Mouse (Mus musculus) lung, postnatal 0 days (tissue): ENCODE measurements around the gene Fabp6. TPM values are rescaled to one million over a fixed set of nuclear protein-coding genes. Genes with fewer than 3 reads are reported as not detected.

Source experiments
- ATAC-seq: fragments of 200-750 bp; cut with Nextera tagmentation; 2 replicates; pipeline ENCODE4 v1.8.0; 2017; ENCODE audit warnings: moderate library complexity
- DNase-seq: peaks from one replicate; pipeline ENCODE4 v3.0.0-alpha.2; 2016; ENCODE audit warnings: low spot score
- H3K27ac ChIP-seq: fragments of 300-500 bp; sonication (generic); 2 replicates; pipeline ENCODE4 v1.5.1; 2014; ENCODE audit warnings: antibody characterized with exemption, mild to moderate bottlenecking, low read length, mixed read lengths
- H3K27me3 ChIP-seq: fragments of 300-500 bp; sonication (generic); replicated peaks from 2 replicates; pipeline ENCODE4 v1.6.1; 2014; ENCODE audit warnings: low read length, mixed read lengths; ENCODE audit not compliant: insufficient read depth
- H3K36me3 ChIP-seq: fragments of 300-500 bp; sonication (generic); 2 replicates; pipeline ENCODE4 v1.6.1; 2014; ENCODE audit warnings: low read length, mixed read lengths; ENCODE audit not compliant: insufficient read depth
- H3K4me1 ChIP-seq: fragments of 300-500 bp; sonication (generic); 2 replicates; pipeline ENCODE4 v1.6.1; 2014; ENCODE audit warnings: antibody characterized with exemption, low read depth, low read length, mixed read lengths; ENCODE audit not compliant: insufficient read depth
- H3K4me2 ChIP-seq: fragments of 300-500 bp; sonication (generic); replicated peaks from 2 replicates; pipeline ENCODE4 v1.6.1; 2014; ENCODE audit warnings: low read depth, mild to moderate bottlenecking, low read length, moderate library complexity, mixed read lengths
- H3K4me3 ChIP-seq: fragments of 300-500 bp; sonication (generic); 2 replicates; pipeline ENCODE4 v1.5.1; 2014; ENCODE audit warnings: low read depth, low read length
- H3K9ac ChIP-seq: fragments of 300-500 bp; sonication (generic); replicated peaks from 2 replicates; pipeline ENCODE4 v1.6.1; 2014; ENCODE audit warnings: low read depth, mild to moderate bottlenecking
- H3K9me3 ChIP-seq: fragments of 300-500 bp; sonication (generic); 2 replicates; pipeline ENCODE4 v1.6.1; 2016; ENCODE audit warnings: low read length, mixed read lengths
- CTCF ChIP-seq: IDR thresholded peaks from 2 replicates; pipeline ENCODE4 v1.5.1; 2016; ENCODE audit warnings: antibody characterized with exemption, mild to moderate bottlenecking
- EP300 ChIP-seq: IDR thresholded peaks from 2 replicates; pipeline ENCODE4 v1.6.1; 2016; ENCODE audit warnings: antibody characterized with exemption, mild to moderate bottlenecking, control low read depth
- WGBS: fragments of 180-500 bp; shearing (Covaris S2); extraction: QIAGEN DNeasy Blood & Tissue Kit; methylation state at CpG from one replicate; pipeline ENCODE4 v1.1.7; 2014; 5-methylcytosine and 5-hydroxymethylcytosine counted together
- polyA plus RNA-seq: library from polyadenylated mRNA; unstranded; fragments of >200 nt; fragmentation: Nextera tagmentation; extraction: Ambion mirVana; gene quantifications from 2 replicates; pipeline ENCODE4 v1.2.1, GENCODE M21; 2015

Fabp6 gene
- polyA plus RNA-seq, 1 experiment from 2014 or later = 0.47 TPM

DNA sequence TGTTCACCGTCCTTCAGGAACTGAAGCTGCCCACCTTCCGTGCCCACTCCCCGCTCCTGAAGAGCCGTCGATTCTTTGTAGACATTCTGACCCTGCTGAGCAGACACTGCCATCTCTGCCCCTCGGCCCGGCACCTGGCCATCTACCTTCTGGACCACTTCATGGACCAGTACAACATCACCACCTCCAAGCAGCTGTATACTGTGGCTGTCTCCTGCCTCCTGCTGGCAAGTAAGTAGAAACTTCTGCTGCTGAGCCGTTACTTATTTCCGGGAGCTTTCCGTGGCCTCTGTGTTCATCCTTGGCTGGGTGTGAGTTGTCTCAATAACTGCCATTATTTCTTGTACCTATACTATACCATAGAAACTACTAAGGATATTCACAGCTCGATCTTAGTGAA lies 44.8 kb downstream of the Fabp6 start:
- H3K9ac ChIP-seq = no peak overlapping the region
- no peak overlapping the region for H3K27ac ChIP-seq
- no peaks in the 10 kb centered on the region for H3K27me3 ChIP-seq
- ATAC-seq (peak; percentile 33; the same call in 1 of the 2 replicates), DNase-seq (no peak)
- no peak overlapping the region for H3K4me3 ChIP-seq
- TF ChIP-seq EP300 = no peak
- TF ChIP-seq CTCF = peak; percentile 65
- WGBS = 72% methylated on average over 11 of the region's 11 CpGs
- H3K4me2 ChIP-seq = no peak overlapping the region
- H3K9me3 ChIP-seq = no peaks in the 10 kb centered on the region
- H3K4me1 ChIP-seq = no peaks in the 10 kb centered on the region
- no peaks in the 10 kb centered on the region for H3K36me3 ChIP-seq

DNA sequence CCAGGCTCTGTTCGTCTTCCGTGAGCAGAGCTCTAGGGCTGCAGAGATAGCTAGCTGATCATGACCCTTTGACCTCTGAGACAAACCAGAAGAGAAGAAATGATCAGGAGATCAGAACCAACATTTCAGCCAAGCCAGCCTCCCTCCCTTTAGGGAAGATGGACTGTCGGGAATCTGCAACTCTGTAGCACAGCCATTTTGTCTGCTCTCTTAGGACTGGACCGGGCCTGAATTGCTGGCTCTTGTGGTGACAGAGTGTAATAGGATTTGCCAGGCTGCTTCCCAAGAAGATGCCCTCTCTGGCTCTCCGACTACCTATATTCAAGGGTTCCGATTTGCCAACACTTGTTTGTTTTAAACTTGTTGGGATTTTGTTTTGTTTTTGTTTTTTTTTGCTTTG lies 48.7 kb downstream of the Fabp6 start:
- no peaks in the 10 kb centered on the region for H3K27me3 ChIP-seq
- no peak for ATAC-seq
- H3K4me3 ChIP-seq = no peak overlapping the region
- DNase-seq = no peak
- H3K9me3 ChIP-seq = no peaks in the 10 kb centered on the region
- no peak overlapping the region for H3K9ac ChIP-seq
- peaks cover 20% of the 10 kb centered on the region; the same call in 1 of the 2 replicates for H3K4me1 ChIP-seq
- no peaks in the 10 kb centered on the region for H3K36me3 ChIP-seq
- H3K4me2 ChIP-seq = no peak overlapping the region
- no peak overlapping the region for H3K27ac ChIP-seq
- no peak for TF ChIP-seq EP300
- no peak for TF ChIP-seq CTCF
- 93% methylated on average over 6 of the region's 6 CpGs for WGBS

GRCm38 (mm10) chr11:43551756-43552155 lies 49.6 kb downstream of the Fabp6 start:
- no peaks in the 10 kb centered on the region for H3K9me3 ChIP-seq
- no peaks in the 10 kb centered on the region for H3K27me3 ChIP-seq
- H3K4me1 ChIP-seq = peaks cover 20% of the 10 kb centered on the region; the same call in 1 of the 2 replicates
- no peak for TF ChIP-seq CTCF
- no peak for TF ChIP-seq EP300
- 86% methylated on average over 3 of the region's 3 CpGs for WGBS
- H3K4me3 ChIP-seq = no peak overlapping the region
- H3K36me3 ChIP-seq = no peaks in the 10 kb centered on the region
- no peak overlapping the region for H3K9ac ChIP-seq
- no peak for DNase-seq
- ATAC-seq = no peak
- no peak overlapping the region for H3K27ac ChIP-seq
- H3K4me2 ChIP-seq = no peak overlapping the region

DNA sequence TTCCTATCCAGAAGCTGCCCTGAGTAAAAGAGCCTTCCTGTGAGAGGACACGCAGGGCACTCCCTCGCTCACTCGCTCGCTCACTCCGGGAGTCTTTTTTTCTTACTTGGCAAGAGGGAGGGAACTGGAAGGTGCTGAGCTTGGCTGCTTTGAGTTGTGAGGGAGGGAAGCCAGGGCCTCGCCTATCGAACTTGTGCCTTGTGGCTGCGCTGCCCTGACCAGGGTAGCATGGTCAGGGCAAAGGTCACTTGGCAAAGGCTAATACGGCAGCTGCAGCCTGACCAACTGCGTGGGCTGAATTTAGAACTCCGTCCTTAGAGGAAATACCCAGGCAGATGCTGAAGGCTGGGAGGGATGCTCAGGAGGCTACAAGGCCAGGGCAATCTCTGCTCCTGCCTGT lies 51.6 kb downstream of the Fabp6 start:
- ATAC-seq = peak; percentile 18; the same call in 1 of the 2 replicates
- peaks cover 20% of the 10 kb centered on the region; the same call in 1 of the 2 replicates for H3K4me1 ChIP-seq
- WGBS = 9% methylated on average over 11 of the region's 11 CpGs
- no peak for TF ChIP-seq EP300
- no peak for TF ChIP-seq CTCF
- no peaks in the 10 kb centered on the region for H3K9me3 ChIP-seq
- no peaks in the 10 kb centered on the region for H3K36me3 ChIP-seq
- H3K27me3 ChIP-seq = no peaks in the 10 kb centered on the region
- no peak overlapping the region for H3K4me3 ChIP-seq
- no peak overlapping the region for H3K9ac ChIP-seq
- no peak overlapping the region for H3K4me2 ChIP-seq
- peak; percentile 56 for DNase-seq
- H3K27ac ChIP-seq = peak overlapping the region; percentile 76

- DNase-seq = peak; percentile 87
- TF ChIP-seq CTCF = no peak
- TF ChIP-seq EP300 = peak; percentile 76
- WGBS = 24% methylated on average over 12 of the region's 12 CpGs
- Histone ChIP-seq H3K27ac (peak overlapping the region; percentile 76), H3K36me3 (no peaks in the 10 kb centered on the region), H3K4me2 (no peak overlapping the region), H3K27me3 (no peaks in the 10 kb centered on the region), H3K4me3 (no peak overlapping the region), H3K9ac (no peak overlapping the region), H3K4me1 (peaks cover 20% of the 10 kb centered on the region; the same call in 1 of the 2 replicates), H3K9me3 (no peaks in the 10 kb centered on the region)
- peak; percentile 83 for ATAC-seq
Measured at GRCm38 (mm10) chr11:43548657-43549435, 52.5 kb downstream of the Fabp6 start.

- WGBS = 15% methylated on average over 7 of the region's 7 CpGs
- Histone ChIP-seq H3K4me2 (no peak overlapping the region), H3K27ac (peak overlapping the region; percentile 76), H3K9ac (no peak overlapping the region), H3K4me3 (no peak overlapping the region), H3K27me3 (no peaks in the 10 kb centered on the region), H3K4me1 (peaks cover 20% of the 10 kb centered on the region; the same call in 1 of the 2 replicates), H3K36me3 (no peaks in the 10 kb centered on the region), H3K9me3 (no peaks in the 10 kb centered on the region)
- ATAC-seq (peak; percentile 71), DNase-seq (peak; percentile 77)
- TF ChIP-seq EP300 = no peak
- TF ChIP-seq CTCF = no peak
Measured at GRCm38 (mm10) chr11:43548148-43548547, 53.2 kb downstream of the Fabp6 start.
